14 mouse cellular contexts compared by ENCODE assay signal in genomic region chr2:71824146-71824545, GRCm38 (mm10). TPM values are rescaled to one million over a fixed set of nuclear protein-coding genes. Genes with fewer than 3 reads are reported as not detected.
DNase-seq lines count a peak whose midpoint lies in the region.
"Had no signal": no experiment of that assay in that cellular context is flagged by ENCODE, and none has a peak within 500 bp of the region (broad histone marks: within the 10 kb centered on the region; RNA-seq: fewer than 3 reads in every experiment).

No protein-coding gene starts in this region.

- DNase-seq in adrenal gland, adult (ENCODE audit: inconsistent age in 2 of 2, low spot score in 1 of 2) = peak; percentile 45 to 77
- no peak for DNase-seq in adrenal gland, adult 8-10 months
- DNase-seq in adrenal gland, postnatal 14 days = peak; percentile 51
- no peak for DNase-seq in adrenal gland, adult 18-20 months (ENCODE audit: low spot score in 2 of 2)
- peak; percentile 80 for DNase-seq in heart, adult 11 months
- DNase-seq in heart, postnatal 14 days = no peak
- DNase-seq: B cell, adult 2 months; cerebellum, adult 11 months; cerebellum, adult 18-20 months; cerebellum, adult 8-10 months; cerebellum, adult 9-11 months; cerebellum, postnatal 14 days; cerebellum, postnatal 36 days; embryo, embryonic 11 days had no signal

- intact Hi-C loops in heart, postnatal 14 days (cut with DNase I) = no loop called here

RNA-seq across cellular contexts. Expression of gene Pdk1, which starts 48.9 kb away (rescaled TPM):
- 10 to 100 TPM; 24.3 to 40.4 (median 31.7) TPM for total RNA-seq in adrenal gland, adult 8-10 months (2022)
- total RNA-seq in adrenal gland, postnatal 14 days (2021) = 37.5 and 55.5 TPM in 2 replicates
- 10 to 100 TPM; 44.2 to 59.8 TPM for total RNA-seq in adrenal gland, adult 18-20 months (2021)
- 100 to 1,000 TPM in 1 of 2 experiments, 10 to 100 TPM in 1; 98.2 to 107 TPM for total RNA-seq in heart, postnatal 14 days (2021)

Comparison
In these comparisons a context has a peak if more than half of its experiments do, and no peak if none do; other contexts are left out.
1. DNase-seq: peak in adrenal gland, adult (2 of 2), adrenal gland, postnatal 14 days (single experiment) and heart, adult 11 months (single experiment); none in adrenal gland, adult 8-10 months (single experiment), adrenal gland, adult 18-20 months (0 of 2) and heart, postnatal 14 days (0 of 2).